Mouse (Mus musculus) left cerebral cortex, adult 18-20 months (tissue): ENCODE measurements around the gene Zfp691. TPM values are rescaled to one million over a fixed set of nuclear protein-coding genes. Genes with fewer than 3 reads are reported as not detected.

ENCODE experiments used
- DNase-seq, 2 experiments: peaks; one replicate each; pipeline ENCODE4 v3.0.0; 2021 to 2022; ENCODE audit warnings: low spot score in 2 of 2, mixed read lengths in 1 of 2
- long read RNA-seq, 2 experiments: library from polyadenylated mRNA; stranded (forward); transcript quantifications; one replicate each; pipeline ENCODE4 v2.0.0; 2021
- total RNA-seq, 2 experiments: library from RNA; stranded (reverse); gene quantifications; 2 replicates each; pipeline ENCODE4 v1.2.3; 2021

Gene Zfp691
- 1 to 10 TPM; 6.2 to 7.5 TPM for total RNA-seq
- long read RNA-seq, experiment 1, partial matches to known transcripts = 0 of 5 reads
- long read RNA-seq, experiment 1, other reads (novel, unspliced or antisense) = 2 of 5 reads
- long read RNA-seq, experiment 2, partial matches to known transcripts = 0 of 3 reads
- long read RNA-seq, experiment 2, other reads (novel, unspliced or antisense) = 1 of 3 reads

GRCm38 (mm10) chr4:119173851-119174453 is at the start of gene Zfp691:
TSS of gene Zfp691 (minus strand) at chr4:119174195.
- peak; percentile 91 to 95 for DNase-seq

GRCm38 (mm10) chr4:119223696-119224095 is 49.7 kb upstream of the Zfp691 start:
- peak; percentile 23 to 28 for DNase-seq

- DNase-seq = no peak
These were observed 44.2 kb upstream of the Zfp691 start, which contains the start of gene Tmem269 for GRCm38 (mm10) chr4:119218169-119218568. TSS of gene Tmem269 (minus strand) at chr4:119218217.

- no peak for DNase-seq
These were observed 42.7 kb upstream of the Zfp691 start for GRCm38 (mm10) chr4:119216667-119217066.

- DNase-seq = peak; percentile 68 to 70
These were observed 30.7 kb upstream of the Zfp691 start for GRCm38 (mm10) chr4:119204672-119205071.

GRCm38 (mm10) chr4:119198105-119198504 is 24.1 kb upstream of the Zfp691 start:
- DNase-seq = no peak

GRCm38 (mm10) chr4:119195582-119196320 is 21.8 kb upstream of the Zfp691 start:
- DNase-seq = no peak

- DNase-seq = peak; percentile 85 to 88
These were observed 21.1 kb upstream of the Zfp691 start, which contains the start of gene Svbp for GRCm38 (mm10) chr4:119194909-119195581. TSS of gene Svbp (plus strand) at chr4:119195306.

GRCm38 (mm10) chr4:119192757-119193156 is 18.8 kb upstream of the Zfp691 start:
- no peak for DNase-seq

GRCm38 (mm10) chr4:119191273-119191672 is 17.3 kb upstream of the Zfp691 start:
- no peak for DNase-seq

GRCm38 (mm10) chr4:119190618-119191017 is 16.6 kb upstream of the Zfp691 start:
- DNase-seq = no peak

GRCm38 (mm10) chr4:119189864-119190263 is 15.9 kb upstream of the Zfp691 start, which contains the start of gene Ermap:
TSS of gene Ermap (minus strand) at chr4:119190011.
- no peak for DNase-seq

- DNase-seq = no peak
These were observed 15.4 kb upstream of the Zfp691 start for GRCm38 (mm10) chr4:119189392-119189791.

GRCm38 (mm10) chr4:119188060-119188785 is 14.2 kb upstream of the Zfp691 start:
- no peak for DNase-seq

- no peak for DNase-seq
These were observed 11.8 kb upstream of the Zfp691 start for GRCm38 (mm10) chr4:119185771-119186170.

- no peak for DNase-seq
These were observed 9.5 kb upstream of the Zfp691 start for GRCm38 (mm10) chr4:119183525-119183924.

GRCm38 (mm10) chr4:119181456-119181855 is 7.5 kb upstream of the Zfp691 start:
- no peak for DNase-seq

GRCm38 (mm10) chr4:119180133-119180707 is 6.2 kb upstream of the Zfp691 start:
- DNase-seq = no peak

GRCm38 (mm10) chr4:119178331-119178730 is 4.3 kb upstream of the Zfp691 start:
- no peak for DNase-seq

GRCm38 (mm10) chr4:119177702-119178101 is 3.7 kb upstream of the Zfp691 start:
- DNase-seq = no peak
